Mouse (Mus musculus) liver, embryonic 15.5 days (tissue): ENCODE data around the gene Ramac. TPM values are rescaled to one million over a fixed set of nuclear protein-coding genes. Genes with fewer than 3 reads are reported as not detected.

ENCODE experiments used
- ATAC-seq: fragments of 200-750 bp; cut with Nextera tagmentation; 2 replicates; pipeline ENCODE4 v1.8.0; 2017; ENCODE audit warnings: moderate number of reproducible peaks, mild to moderate bottlenecking, moderate library complexity; ENCODE audit not compliant: insufficient read depth
- H3K27ac ChIP-seq: fragments of 300-500 bp; sonication (generic); replicated peaks from 2 replicates; pipeline ENCODE4 v1.5.1; 2015; ENCODE audit warnings: mild to moderate bottlenecking, inconsistent platforms
- H3K27me3 ChIP-seq: fragments of 300-500 bp; sonication (generic); 2 replicates; pipeline ENCODE4 v1.6.1; 2015; ENCODE audit warnings: mild to moderate bottlenecking, inconsistent platforms
- H3K36me3 ChIP-seq: fragments of 300-500 bp; sonication (generic); replicated peaks from 2 replicates; pipeline ENCODE4 v1.6.1; 2015; ENCODE audit warnings: moderate library complexity, mild to moderate bottlenecking, inconsistent platforms
- H3K4me1 ChIP-seq: fragments of 300-500 bp; sonication (generic); replicated peaks from 2 replicates; pipeline ENCODE4 v1.6.1; 2015; ENCODE audit warnings: inconsistent platforms
- H3K4me2 ChIP-seq: fragments of 300-500 bp; sonication (generic); 2 replicates; pipeline ENCODE4 v1.6.1; 2015; ENCODE audit warnings: moderate library complexity, mild to moderate bottlenecking, inconsistent platforms
- H3K4me3 ChIP-seq: fragments of 300-500 bp; sonication (generic); replicated peaks from 2 replicates; pipeline ENCODE4 v1.5.1; 2015; ENCODE audit warnings: mild to moderate bottlenecking, inconsistent platforms
- H3K9ac ChIP-seq: fragments of 300-500 bp; sonication (generic); 2 replicates; pipeline ENCODE4 v1.6.1; 2015; ENCODE audit warnings: moderate library complexity, mild to moderate bottlenecking, inconsistent platforms
- H3K9me3 ChIP-seq: fragments of 300-500 bp; sonication (generic); replicated peaks from 2 replicates; pipeline ENCODE4 v1.6.1; 2016; ENCODE audit warnings: inconsistent platforms
- WGBS: fragments of 180-500 bp; shearing (Covaris S2); methylation state at CpG from one replicate; pipeline ENCODE4 v1.1.7; 2015; ENCODE audit warnings: mixed read lengths; ENCODE audit not compliant: insufficient replicate concordance; 5-methylcytosine and 5-hydroxymethylcytosine counted together
- polyA plus RNA-seq: library from polyadenylated mRNA; unstranded; fragments of >200 nt; fragmentation: Nextera tagmentation; extraction: Ambion mirVana; gene quantifications from 2 replicates; pipeline ENCODE4 v1.2.1, GENCODE M21; 2015

Ramac gene
- polyA plus RNA-seq, 1 experiment from 2014 or later = 58.7 TPM

- 3% methylated on average over 5 of the region's 5 CpGs for WGBS
- Histone ChIP-seq H3K36me3 (peaks cover 7% of the 10 kb centered on the region), H3K9me3 (no peaks in the 10 kb centered on the region), H3K4me2 (peak overlapping the region; percentile 92), H3K4me3 (peak overlapping the region; percentile 70), H3K27ac (peak overlapping the region; percentile 91), H3K27me3 (no peaks in the 10 kb centered on the region), H3K9ac (peak overlapping the region; percentile 77), H3K4me1 (peaks cover 17% of the 10 kb centered on the region)
- no peak; the same call in 1 of the 2 replicates for ATAC-seq
These were observed 25.8 kb downstream of the Ramac start for GRCm38 (mm10) chr7:81788536-81788935.

- H3K36me3 ChIP-seq = peaks cover 13% of the 10 kb centered on the region
- peak within 1 kb of the TSS; percentile 70 for H3K4me3 ChIP-seq
- WGBS = under 1% methylated on average over 38 of the region's 38 CpGs
- peak within 1 kb of the TSS; percentile 77 for H3K9ac ChIP-seq
- ATAC-seq = peak; percentile 92
- peaks cover 17% of the 10 kb centered on the region for H3K4me1 ChIP-seq
- H3K27ac ChIP-seq = peak within 1 kb of the TSS; percentile 91
- no peaks in the 10 kb centered on the region for H3K27me3 ChIP-seq
- H3K9me3 ChIP-seq = no peaks in the 10 kb centered on the region
- peak within 1 kb of the TSS; percentile 92 for H3K4me2 ChIP-seq
These were observed 26.5 kb downstream of the Ramac start, which contains the start of gene 3110040N11Rik for GRCm38 (mm10) chr7:81789095-81789757. TSS of gene 3110040N11Rik (minus strand) at chr7:81789478.

GRCm38 (mm10) chr7:81806067-81806466 lies 43.3 kb downstream of the Ramac start:
- Histone ChIP-seq H3K36me3 (peaks cover 16% of the 10 kb centered on the region), H3K4me1 (0 out of 2 replicates have a peak, but pooled peaks cover 4% of the 10 kb centered on the region), H3K27me3 (no peaks in the 10 kb centered on the region), H3K9ac (no peak overlapping the region), H3K4me3 (no peak overlapping the region), H3K9me3 (no peaks in the 10 kb centered on the region), H3K27ac (no peak overlapping the region), H3K4me2 (no peak overlapping the region)
- WGBS = 51% methylated on average over 5 of the region's 5 CpGs
- no peak for ATAC-seq

Other genes starting within 250 kb of the Ramac start
- gene Fsd2, start 196.0 kb upstream of the Ramac start, polyA plus RNA-seq = 0.31 and 0.47 TPM in 2 replicates
- 4.9 and 5.2 TPM in 2 replicates for gene Whamm, start 191.7 kb upstream of the Ramac start, polyA plus RNA-seq
- 3.9 and 4.8 TPM in 2 replicates for gene Homer2, start 55.4 kb upstream of the Ramac start, polyA plus RNA-seq
- 20.7 and 20.9 TPM in 2 replicates for gene 3110040N11Rik, start 26.6 kb downstream of the Ramac start, polyA plus RNA-seq
- gene Btbd1, start 66.5 kb downstream of the Ramac start, polyA plus RNA-seq = 18.1 and 18.2 TPM in 2 replicates
- not detected in 2 replicates for gene Gm10160, start 92.9 kb downstream of the Ramac start, polyA plus RNA-seq
- gene Tm6sf1, start 96.1 kb downstream of the Ramac start, polyA plus RNA-seq = 10.8 and 11.1 TPM in 2 replicates
- gene Hdgfl3, start 171.5 kb downstream of the Ramac start, polyA plus RNA-seq = 0.41 and 0.51 TPM in 2 replicates
- 0.24 and 0.36 TPM in 2 replicates for gene Bnc1, start 229.4 kb downstream of the Ramac start, polyA plus RNA-seq